Mouse (Mus musculus) frontal cortex, postnatal 10 days (tissue): ENCODE measurements around the gene Erbb4.

Experiments
- DNase-seq, 2 experiments: peaks; one replicate each; pipeline ENCODE4 v3.0.0; 2022; ENCODE audit warnings: low spot score in 2 of 2, mixed read lengths in 1 of 2

Erbb4 gene

DNA sequence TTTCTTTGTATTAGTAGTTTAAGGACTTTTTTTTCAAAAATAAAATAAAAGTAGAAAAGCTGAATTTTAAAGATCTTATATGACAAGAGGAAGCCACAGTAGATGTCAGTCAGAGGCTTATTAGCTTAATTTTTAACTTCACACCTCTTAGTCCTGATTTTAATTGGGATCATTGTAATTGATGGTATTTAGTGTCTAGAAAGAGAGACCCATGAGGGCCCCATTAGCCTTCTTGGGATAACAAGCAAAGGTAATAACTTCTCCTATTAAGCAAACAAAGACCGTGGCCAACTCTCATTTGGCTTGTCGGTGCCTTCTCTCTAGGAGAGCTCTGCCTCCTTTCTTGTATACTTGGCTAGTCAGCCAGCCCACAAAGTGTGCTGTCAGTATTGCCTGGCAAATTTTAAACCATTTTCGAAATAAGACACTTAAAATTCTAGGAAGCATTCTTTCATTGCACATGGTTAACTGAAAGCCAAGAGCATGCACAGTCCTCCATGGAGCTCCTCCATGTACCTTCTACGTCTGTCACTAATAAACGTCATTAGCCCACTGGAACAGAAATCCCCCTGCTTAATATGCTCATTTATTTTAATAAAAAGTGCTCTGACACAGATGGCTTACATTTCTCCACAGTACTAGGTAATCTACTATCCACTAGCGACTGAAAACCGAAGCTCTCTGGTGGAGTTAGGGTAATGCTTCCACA lies 1001.9 kb downstream of the Erbb4 start:
- DNase-seq, result no peak

DNA sequence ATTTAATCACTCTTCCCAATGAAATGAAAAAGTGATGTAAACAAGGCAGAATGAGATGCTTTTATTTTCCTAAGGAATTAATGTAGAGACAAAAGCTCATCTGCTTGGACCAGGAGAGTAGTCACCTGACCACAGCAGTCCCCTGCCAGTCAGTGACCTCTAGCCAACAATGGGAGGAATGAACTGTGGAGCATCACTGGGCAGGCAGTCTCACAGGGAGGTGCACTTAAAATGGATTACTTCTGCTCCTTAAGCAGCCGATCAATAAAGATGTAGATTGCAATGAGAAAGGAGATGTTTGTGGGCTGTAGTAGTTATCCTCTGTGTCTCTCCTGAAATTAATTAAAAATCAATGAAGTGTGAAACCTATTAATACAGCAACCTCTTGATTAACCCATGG lies 1018.2 kb downstream of the Erbb4 start:
- DNase-seq, result no peak

- DNase-seq, result no peak
Measured at GRCm38 (mm10) chr1:68056494-68056893, 1051.4 kb downstream of the Erbb4 start.

DNA sequence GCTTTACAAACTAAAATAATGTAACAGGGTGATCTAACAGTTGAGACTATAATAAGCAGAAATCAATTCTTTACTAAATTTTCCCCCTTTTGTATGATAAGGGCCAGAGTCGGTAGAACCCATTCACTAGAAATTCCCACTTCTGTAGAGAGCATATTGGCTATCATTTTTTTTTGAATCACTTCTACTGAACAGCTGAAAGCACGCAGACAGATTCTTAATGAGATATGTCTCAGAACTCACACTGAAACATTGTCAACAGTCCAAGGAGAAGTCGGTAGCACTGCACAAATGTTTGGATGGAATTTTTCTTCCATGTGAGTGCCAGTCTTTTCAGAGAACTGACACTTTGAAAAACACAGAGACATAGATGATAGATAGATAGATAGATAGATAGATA lies 1053.1 kb downstream of the Erbb4 start:
- no peak for DNase-seq

GRCm38 (mm10) chr1:68049856-68050255 lies 1058.0 kb downstream of the Erbb4 start:
- DNase-seq, result no peak

GRCm38 (mm10) chr1:68047139-68047538 lies 1060.7 kb downstream of the Erbb4 start:
- DNase-seq, result no peak

- peak; percentile 9 to 28 for DNase-seq
Measured at GRCm38 (mm10) chr1:68046551-68046970, 1061.3 kb downstream of the Erbb4 start.

GRCm38 (mm10) chr1:68024086-68024940 lies 1083.5 kb downstream of the Erbb4 start:
- no peak for DNase-seq

- no peak for DNase-seq
Measured at GRCm38 (mm10) chr1:68020020-68020419, 1087.8 kb downstream of the Erbb4 start.

GRCm38 (mm10) chr1:68019618-68020017 lies 1088.2 kb downstream of the Erbb4 start:
- DNase-seq, result no peak
